Mouse (Mus musculus) midbrain, embryonic 12.5 days (tissue): ENCODE data around the gene Sars2. TPM values are rescaled to one million over a fixed set of nuclear protein-coding genes. Genes with fewer than 3 reads are reported as not detected.
A peak's percentile ranks its signal among the peaks of the same experiment; 100 is the strongest.

ENCODE experiments used
- ATAC-seq: fragments of 200-750 bp; cut with Nextera tagmentation; 2 replicates; pipeline ENCODE4 v1.8.0; 2017; ENCODE audit warnings: low read depth, moderate TSS enrichment, moderate library complexity; ENCODE audit not compliant: low FRiP score
- H3K27ac ChIP-seq: fragments of 300-500 bp; sonication (generic); replicated peaks from 2 replicates; pipeline ENCODE4 v1.5.1; 2016; ENCODE audit warnings: mild to moderate bottlenecking
- H3K27me3 ChIP-seq: fragments of 300-500 bp; sonication (generic); 2 replicates; pipeline ENCODE4 v1.6.1; 2016; ENCODE audit warnings: mild to moderate bottlenecking
- H3K36me3 ChIP-seq: fragments of 300-500 bp; sonication (generic); 2 replicates; pipeline ENCODE4 v1.6.1; 2016
- H3K4me1 ChIP-seq: fragments of 300-500 bp; sonication (generic); 2 replicates; pipeline ENCODE4 v1.6.1; 2016
- H3K4me2 ChIP-seq: fragments of 300-500 bp; sonication (generic); replicated peaks from 2 replicates; pipeline ENCODE4 v1.6.1; 2016; ENCODE audit warnings: mild to moderate bottlenecking, moderate library complexity
- H3K4me3 ChIP-seq: fragments of 300-500 bp; sonication (generic); 2 replicates; pipeline ENCODE4 v1.5.1; 2016; ENCODE audit warnings: mild to moderate bottlenecking
- H3K9ac ChIP-seq: fragments of 300-500 bp; sonication (generic); replicated peaks from 2 replicates; pipeline ENCODE4 v1.6.1; 2016; ENCODE audit warnings: mild to moderate bottlenecking, moderate library complexity
- H3K9me3 ChIP-seq: fragments of 300-500 bp; sonication (generic); 2 replicates; pipeline ENCODE4 v1.6.1; 2016; ENCODE audit warnings: mild to moderate bottlenecking
- whole genome bisulfite sequencing: fragments of 180-500 bp; shearing (Covaris S2); methylation state at CpG from one replicate; pipeline ENCODE4 v1.1.7; 2016; 5-methylcytosine and 5-hydroxymethylcytosine counted together
- polyA plus RNA-seq: library from polyadenylated mRNA; unstranded; fragments of >200 nt; fragmentation: Nextera tagmentation; extraction: Ambion mirVana; gene quantifications from 2 replicates; pipeline ENCODE4 v1.2.1, GENCODE M21; 2016

The Sars2 gene
- polyA plus RNA-seq, 1 experiment from 2014 or later: 30.9 TPM

GRCm38 (mm10) chr7:28799994-28800393, 58.2 kb downstream of the Sars2 start:
- no peaks in the 10 kb centered on the region for H3K9me3 ChIP-seq
- H3K36me3 ChIP-seq: no peaks in the 10 kb centered on the region
- peaks cover 8% of the 10 kb centered on the region; the same call in 1 of the 2 replicates for H3K27me3 ChIP-seq
- H3K9ac ChIP-seq: no peak overlapping the region
- peaks cover 29% of the 10 kb centered on the region for H3K4me1 ChIP-seq
- H3K4me3 ChIP-seq: no peak overlapping the region
- H3K4me2 ChIP-seq: no peak overlapping the region
- H3K27ac ChIP-seq: no peak overlapping the region
- 95% methylated on average over 9 of the region's 9 CpGs for WGBS
- no peak for ATAC-seq

DNA sequence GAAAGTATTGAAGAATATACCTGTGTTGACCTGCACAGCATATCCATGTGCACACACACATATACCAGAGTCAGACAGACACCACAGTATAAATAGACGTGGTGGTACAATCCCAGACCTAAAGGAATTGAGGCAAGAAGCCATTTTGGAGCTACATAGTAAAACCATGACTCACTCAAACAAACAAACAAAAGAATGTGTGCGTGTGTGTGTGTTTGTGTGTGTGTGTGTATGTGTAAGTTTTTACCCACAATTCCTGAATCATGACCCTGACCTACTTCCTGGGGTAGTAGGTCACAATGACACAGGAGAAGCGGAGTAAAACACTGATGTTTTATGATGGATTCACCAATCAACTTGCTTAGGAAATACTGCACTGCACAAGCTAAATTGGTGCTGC, 59.7 kb downstream of the Sars2 start:
- H3K4me3 ChIP-seq: no peak overlapping the region
- no peak overlapping the region for H3K27ac ChIP-seq
- WGBS: 84% methylated on average over 3 of the region's 3 CpGs
- peaks cover 4% of the 10 kb centered on the region; the same call in 1 of the 2 replicates for H3K27me3 ChIP-seq
- peaks cover 27% of the 10 kb centered on the region for H3K4me1 ChIP-seq
- no peaks in the 10 kb centered on the region for H3K9me3 ChIP-seq
- no peaks in the 10 kb centered on the region for H3K36me3 ChIP-seq
- H3K4me2 ChIP-seq: no peak overlapping the region
- ATAC-seq: no peak
- H3K9ac ChIP-seq: no peak overlapping the region

DNA sequence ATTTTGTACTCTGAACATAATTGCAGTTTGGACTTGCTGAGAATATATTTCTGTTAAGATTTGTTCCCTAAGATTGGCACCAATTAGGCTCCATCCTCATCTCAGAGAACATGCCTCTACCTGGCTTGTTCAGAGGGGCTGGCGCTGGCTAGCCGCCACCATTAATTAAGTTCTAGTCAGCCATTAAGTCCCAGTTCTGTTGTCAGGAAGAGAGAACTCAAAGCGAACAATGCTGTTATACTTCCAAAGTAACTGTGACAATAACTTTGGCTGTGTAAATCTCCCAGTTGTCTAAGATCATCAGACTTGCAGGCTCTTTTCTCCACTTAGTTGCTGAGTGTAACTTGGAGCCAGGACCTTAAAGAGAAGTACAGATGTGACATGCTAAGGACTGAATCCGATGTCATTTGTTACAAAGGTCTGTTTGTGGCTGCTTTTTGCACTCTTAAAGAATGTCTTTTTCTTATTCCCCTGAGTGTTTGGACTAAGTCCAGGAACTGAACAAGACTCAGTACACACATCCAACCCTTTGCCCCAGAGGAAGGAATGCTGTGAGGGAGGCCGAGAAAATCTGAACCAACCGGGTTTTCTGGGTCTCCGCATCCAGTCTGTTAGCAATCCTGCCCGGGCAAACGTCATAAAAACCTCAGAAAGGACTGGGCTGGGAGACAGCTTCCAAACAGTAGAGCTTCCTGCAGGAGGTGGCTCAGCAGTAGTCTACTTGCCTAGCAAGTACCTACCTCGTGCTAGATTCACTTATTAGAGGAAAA, 60.3 kb downstream of the Sars2 start:
- no peak overlapping the region for H3K4me3 ChIP-seq
- ATAC-seq: no peak
- 0 out of 2 replicates have a peak overlapping the region, but pooled peaks have one; percentile 20 for H3K27ac ChIP-seq
- H3K36me3 ChIP-seq: no peaks in the 10 kb centered on the region
- peaks cover 3% of the 10 kb centered on the region; the same call in 1 of the 2 replicates for H3K27me3 ChIP-seq
- 35% methylated on average over 10 of the region's 10 CpGs for WGBS
- no peak overlapping the region for H3K9ac ChIP-seq
- H3K4me2 ChIP-seq: no peak overlapping the region
- no peaks in the 10 kb centered on the region for H3K9me3 ChIP-seq
- H3K4me1 ChIP-seq: peaks cover 23% of the 10 kb centered on the region

- no peaks in the 10 kb centered on the region for H3K27me3 ChIP-seq
- 0 out of 2 replicates have a peak overlapping the region, but pooled peaks have one; percentile 11 for H3K9ac ChIP-seq
- no peaks in the 10 kb centered on the region for H3K36me3 ChIP-seq
- no peaks in the 10 kb centered on the region for H3K9me3 ChIP-seq
- 0 out of 2 replicates have a peak overlapping the region, but pooled peaks have one; percentile 20 for H3K27ac ChIP-seq
- peaks cover 29% of the 10 kb centered on the region for H3K4me1 ChIP-seq
- WGBS: 6% methylated on average over 10 of the region's 10 CpGs
- no peak for ATAC-seq
- H3K4me2 ChIP-seq: no peak overlapping the region
- no peak overlapping the region for H3K4me3 ChIP-seq
Observed at GRCm38 (mm10) chr7:28802846-28803588, 61.2 kb downstream of the Sars2 start.

Other genes starting within 250 kb of the Sars2 start
- gene Ifnl2, start 231.5 kb upstream of the Sars2 start, polyA plus RNA-seq: not detected in 2 replicates
- gene Ifnl3, start 219.2 kb upstream of the Sars2 start, polyA plus RNA-seq: not detected in 2 replicates
- gene Sycn, start 201.1 kb upstream of the Sars2 start, polyA plus RNA-seq: not detected in 2 replicates
- gene Nccrp1, start 194.7 kb upstream of the Sars2 start, polyA plus RNA-seq: not detected in 2 replicates
- gene Samd4b, start 143.8 kb upstream of the Sars2 start, polyA plus RNA-seq: 34.1 and 34.8 TPM in 2 replicates
- 40.4 and 43.5 TPM in 2 replicates for gene Pak4, start 143.8 kb upstream of the Sars2 start, polyA plus RNA-seq
- not detected in 2 replicates for gene Acp7, start 110.7 kb upstream of the Sars2 start, polyA plus RNA-seq
- 4.9 and 5.3 TPM in 2 replicates for gene Fbxo27, start 49.1 kb upstream of the Sars2 start, polyA plus RNA-seq
- 6.7 and 7.2 TPM in 2 replicates for gene Fbxo17, start 25.2 kb upstream of the Sars2 start, polyA plus RNA-seq
- 117 and 120 TPM in 2 replicates for gene Mrps12, start 172 bp upstream of the Sars2 start, polyA plus RNA-seq
- not detected in 2 replicates for gene Ccer2, start 14.2 kb downstream of the Sars2 start, polyA plus RNA-seq
- 78.5 and 80.6 TPM in 2 replicates for gene Sirt2, start 24.7 kb downstream of the Sars2 start, polyA plus RNA-seq
- 38.6 and 44.5 TPM in 2 replicates for gene Nfkbib, start 25.5 kb downstream of the Sars2 start, polyA plus RNA-seq
- gene Rinl, start 47.0 kb downstream of the Sars2 start, polyA plus RNA-seq: 1.7 and 2.8 TPM in 2 replicates
- 323 and 357 TPM in 2 replicates for gene Hnrnpl, start 66.5 kb downstream of the Sars2 start, polyA plus RNA-seq
- gene Ech1, start 83.2 kb downstream of the Sars2 start, polyA plus RNA-seq: 71.4 and 77.2 TPM in 2 replicates
- gene Lgals4, start 91.9 kb downstream of the Sars2 start, polyA plus RNA-seq: 3.2 and 3.5 TPM in 2 replicates
- gene Lgals7, start 121.9 kb downstream of the Sars2 start, polyA plus RNA-seq: 2.6 and 3.1 TPM in 2 replicates
- 0.20 and 0.39 TPM in 2 replicates for gene Capn12, start 139.4 kb downstream of the Sars2 start, polyA plus RNA-seq
- 162 and 175 TPM in 2 replicates for gene Actn4, start 220.3 kb downstream of the Sars2 start, polyA plus RNA-seq
- 324 and 335 TPM in 2 replicates for gene Eif3k, start 239.9 kb downstream of the Sars2 start, polyA plus RNA-seq
- 5.4 and 6.2 TPM in 2 replicates for gene Map4k1, start 240.1 kb downstream of the Sars2 start, polyA plus RNA-seq